Mouse (Mus musculus) heart, embryonic 13.5 days (tissue): Measurements from ENCODE around the gene Slc38a8. TPM values are rescaled to one million over a fixed set of nuclear protein-coding genes. Genes with fewer than 3 reads are reported as not detected.

Experiments
- ATAC-seq: fragments of 200-750 bp; cut with Nextera tagmentation; 2 replicates; pipeline ENCODE4 v1.8.0; 2017; ENCODE audit warnings: moderate TSS enrichment; ENCODE audit not compliant: insufficient number of reproducible peaks, low FRiP score, low TSS enrichment; ENCODE audit errors: extremely low read depth
- H3K27ac ChIP-seq: fragments of 300-500 bp; sonication (generic); replicated peaks from 2 replicates; pipeline ENCODE4 v1.5.1; 2015; ENCODE audit warnings: moderate library complexity, mild to moderate bottlenecking, inconsistent platforms
- H3K27me3 ChIP-seq: fragments of 300-500 bp; sonication (generic); replicated peaks from 2 replicates; pipeline ENCODE4 v1.6.1; 2015; ENCODE audit warnings: mild to moderate bottlenecking, inconsistent platforms
- H3K36me3 ChIP-seq: fragments of 300-500 bp; sonication (generic); 2 replicates; pipeline ENCODE4 v1.6.1; 2015; ENCODE audit warnings: mild to moderate bottlenecking, inconsistent platforms
- H3K4me1 ChIP-seq: fragments of 300-500 bp; sonication (generic); 2 replicates; pipeline ENCODE4 v1.6.1; 2015; ENCODE audit warnings: inconsistent platforms
- H3K4me2 ChIP-seq: fragments of 300-500 bp; sonication (generic); 2 replicates; pipeline ENCODE4 v1.6.1; 2015; ENCODE audit warnings: inconsistent platforms, mild to moderate bottlenecking, moderate library complexity
- H3K4me3 ChIP-seq: fragments of 300-500 bp; sonication (generic); 2 replicates; pipeline ENCODE4 v1.5.1; 2015; ENCODE audit warnings: moderate library complexity, mild to moderate bottlenecking, inconsistent platforms
- H3K9ac ChIP-seq: fragments of 300-500 bp; sonication (generic); 2 replicates; pipeline ENCODE4 v1.6.1; 2015; ENCODE audit warnings: inconsistent platforms, mild to moderate bottlenecking, moderate library complexity
- H3K9me3 ChIP-seq: fragments of 300-500 bp; sonication (generic); 2 replicates; pipeline ENCODE4 v1.6.1; 2016; ENCODE audit warnings: inconsistent platforms
- WGBS: fragments of 180-500 bp; shearing (Covaris S2); methylation state at CpG from one replicate; pipeline ENCODE4 v1.1.7; 2015; ENCODE audit warnings: mixed read lengths; 5-methylcytosine and 5-hydroxymethylcytosine counted together
- polyA plus RNA-seq: library from polyadenylated mRNA; unstranded; fragments of >200 nt; fragmentation: Nextera tagmentation; extraction: Ambion mirVana; gene quantifications from 2 replicates; pipeline ENCODE4 v1.2.1, GENCODE M21; 2015

The Slc38a8 gene
- polyA plus RNA-seq, 1 experiment from 2014 or later: not detected

- H3K4me1 ChIP-seq: peaks cover 24% of the 10 kb centered on the region
- 73% methylated on average over 6 of the region's 6 CpGs for WGBS
- no peak overlapping the region for H3K27ac ChIP-seq
- peaks cover 36% of the 10 kb centered on the region for H3K27me3 ChIP-seq
- H3K36me3 ChIP-seq: no peaks in the 10 kb centered on the region
- no peak overlapping the region for H3K4me2 ChIP-seq
- no peak for ATAC-seq
- no peak overlapping the region for H3K9ac ChIP-seq
- no peaks in the 10 kb centered on the region for H3K9me3 ChIP-seq
- no peak overlapping the region for H3K4me3 ChIP-seq
Observed at GRCm38 (mm10) chr8:119438876-119439275, 62.6 kb downstream of the Slc38a8 start.

DNA sequence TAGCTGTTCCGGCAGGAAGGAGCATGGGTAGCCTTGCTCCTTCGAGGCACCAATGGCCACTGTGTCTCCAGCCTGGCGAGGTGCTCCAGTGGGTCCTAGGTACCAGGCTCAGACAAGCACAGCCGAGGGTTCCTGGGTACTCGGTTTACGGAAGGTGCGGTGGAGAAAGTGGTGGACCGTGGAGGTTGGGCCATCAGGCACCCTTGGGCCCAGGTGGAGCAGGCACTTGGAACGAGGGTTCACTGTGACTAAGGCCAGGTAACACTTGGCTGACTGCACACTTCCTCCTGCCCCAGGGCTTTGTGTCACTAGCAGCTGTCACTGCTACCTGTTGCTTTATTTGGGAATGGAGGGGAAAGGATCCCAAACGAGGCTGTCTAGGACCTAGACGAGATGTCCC lies 64.0 kb downstream of the Slc38a8 start:
- Histone ChIP-seq H3K4me3 (no peak overlapping the region), H3K4me2 (peak overlapping the region; percentile 31), H3K4me1 (peaks cover 24% of the 10 kb centered on the region), H3K9me3 (no peaks in the 10 kb centered on the region), H3K36me3 (no peaks in the 10 kb centered on the region), H3K27ac (no peak overlapping the region), H3K27me3 (peaks cover 29% of the 10 kb centered on the region), H3K9ac (no peak overlapping the region)
- 68% methylated on average over 11 of the region's 11 CpGs for WGBS
- ATAC-seq: no peak

DNA sequence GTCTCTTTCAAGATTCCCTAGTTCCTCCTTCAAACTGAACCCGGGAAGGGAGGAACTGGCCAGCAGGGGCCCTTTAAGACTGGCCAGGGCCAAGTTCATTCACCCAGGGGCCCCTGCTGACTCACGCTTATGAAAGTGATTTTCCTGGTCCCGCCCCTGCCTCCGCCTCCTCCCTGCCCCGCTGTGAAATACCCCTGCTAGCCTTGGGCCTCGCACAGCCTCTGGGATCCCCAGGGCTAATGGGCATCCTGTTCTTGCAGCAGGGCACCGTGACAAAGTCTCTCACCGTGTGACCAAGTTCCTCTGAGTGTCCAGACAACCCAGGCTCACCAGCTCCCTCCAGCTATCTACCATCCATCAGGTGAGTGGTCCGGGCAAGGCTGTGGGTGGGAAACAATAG lies 64.6 kb downstream of the Slc38a8 start:
- WGBS: 14% methylated on average over 9 of the region's 9 CpGs
- Histone ChIP-seq H3K27me3 (peaks cover 24% of the 10 kb centered on the region), H3K27ac (no peak overlapping the region), H3K9me3 (no peaks in the 10 kb centered on the region), H3K36me3 (no peaks in the 10 kb centered on the region), H3K4me3 (0 out of 2 replicates have a peak overlapping the region, but pooled peaks have one; percentile 6), H3K4me1 (peaks cover 24% of the 10 kb centered on the region), H3K9ac (0 out of 2 replicates have a peak overlapping the region, but pooled peaks have one; percentile 1), H3K4me2 (peak overlapping the region; percentile 31)
- ATAC-seq: no peak

DNA sequence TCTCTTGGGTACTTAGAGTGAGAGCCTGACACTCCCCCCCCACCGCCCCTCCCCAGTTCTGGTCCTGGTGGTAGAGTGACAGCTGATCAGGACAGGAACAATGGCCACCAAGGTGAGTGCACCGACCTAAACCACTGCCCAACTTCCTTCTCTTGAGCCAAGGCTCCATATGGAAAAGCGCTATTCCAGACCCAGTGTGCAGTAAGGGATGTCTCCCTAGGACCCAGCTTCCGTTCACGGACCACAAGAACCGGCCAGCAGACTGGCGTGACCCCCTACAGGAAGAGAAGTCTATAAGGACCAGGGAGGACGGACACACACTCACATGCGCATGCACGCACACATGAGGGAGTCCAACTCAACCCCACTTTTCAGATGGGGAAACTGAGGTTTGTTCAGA lies 65.2 kb downstream of the Slc38a8 start:
- Histone ChIP-seq H3K9me3 (no peaks in the 10 kb centered on the region), H3K27ac (no peak overlapping the region), H3K27me3 (peaks cover 17% of the 10 kb centered on the region), H3K9ac (no peak overlapping the region), H3K4me3 (no peak overlapping the region), H3K4me1 (peaks cover 24% of the 10 kb centered on the region), H3K4me2 (peak overlapping the region; percentile 31; the same call in 1 of the 2 replicates), H3K36me3 (no peaks in the 10 kb centered on the region)
- 90% methylated on average over 10 of the region's 10 CpGs for WGBS
- no peak for ATAC-seq

DNA sequence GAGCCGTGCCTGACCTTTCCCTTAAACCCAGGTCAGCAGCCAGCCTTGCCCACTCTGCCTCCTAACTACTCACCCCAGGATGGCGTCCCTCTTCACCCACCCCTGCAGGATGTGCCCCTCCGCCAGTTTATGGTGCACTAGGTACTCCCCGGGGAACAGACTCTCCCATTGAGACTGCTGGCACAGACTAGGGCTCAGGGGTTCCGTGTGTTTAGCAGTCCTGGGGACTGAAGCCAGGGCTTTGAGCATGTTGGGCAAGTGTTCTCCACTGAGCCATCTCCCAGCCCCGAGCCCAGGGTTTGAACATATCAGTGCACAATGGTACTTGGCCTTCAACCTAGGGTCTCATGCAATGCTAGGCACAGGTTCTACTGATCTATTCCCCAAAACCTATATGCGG lies 66.0 kb downstream of the Slc38a8 start:
- peaks cover 18% of the 10 kb centered on the region for H3K4me1 ChIP-seq
- H3K9me3 ChIP-seq: no peaks in the 10 kb centered on the region
- WGBS: 81% methylated on average over 7 of the region's 7 CpGs
- no peak overlapping the region for H3K9ac ChIP-seq
- ATAC-seq: no peak
- no peak overlapping the region for H3K4me2 ChIP-seq
- H3K4me3 ChIP-seq: no peak overlapping the region
- no peak overlapping the region for H3K27ac ChIP-seq
- no peaks in the 10 kb centered on the region for H3K36me3 ChIP-seq
- peaks cover 13% of the 10 kb centered on the region for H3K27me3 ChIP-seq

DNA sequence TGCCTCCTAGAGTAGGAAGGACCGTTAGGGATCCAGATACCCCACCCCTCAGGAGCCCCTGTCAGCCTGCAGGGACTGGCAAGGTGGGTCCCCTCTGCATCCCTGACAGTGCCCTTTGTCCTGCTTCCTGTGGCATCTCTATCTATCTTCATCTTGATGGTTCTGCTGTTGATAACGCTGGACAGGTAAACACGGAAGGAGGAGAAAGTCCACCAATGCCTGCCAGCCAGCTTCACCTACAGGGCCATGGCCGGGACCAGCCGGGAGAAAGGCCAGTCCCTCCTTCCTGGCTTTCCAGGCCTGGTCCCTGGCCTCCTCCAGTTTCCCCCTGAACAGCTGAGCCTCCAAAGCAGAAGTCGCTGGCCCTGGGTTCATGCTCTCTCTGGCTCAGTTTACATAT lies 66.9 kb downstream of the Slc38a8 start:
- Histone ChIP-seq H3K4me3 (no peak overlapping the region), H3K27ac (no peak overlapping the region), H3K9ac (no peak overlapping the region), H3K36me3 (no peaks in the 10 kb centered on the region), H3K4me1 (peaks cover 11% of the 10 kb centered on the region), H3K27me3 (peaks cover 7% of the 10 kb centered on the region), H3K4me2 (no peak overlapping the region), H3K9me3 (no peaks in the 10 kb centered on the region)
- ATAC-seq: no peak
- WGBS: 69% methylated on average over 6 of the region's 6 CpGs

- H3K36me3 ChIP-seq: no peaks in the 10 kb centered on the region
- no peak within 1 kb of the TSS for H3K4me2 ChIP-seq
- ATAC-seq: no peak
- H3K27me3 ChIP-seq: peaks cover 4% of the 10 kb centered on the region
- peaks cover 15% of the 10 kb centered on the region for H3K4me1 ChIP-seq
- no peak within 1 kb of the TSS for H3K27ac ChIP-seq
- H3K4me3 ChIP-seq: no peak within 1 kb of the TSS
- 86% methylated on average over 13 of the region's 13 CpGs for WGBS
- no peaks in the 10 kb centered on the region for H3K9me3 ChIP-seq
- H3K9ac ChIP-seq: no peak within 1 kb of the TSS
Observed at GRCm38 (mm10) chr8:119433582-119434174, 67.8 kb downstream of the Slc38a8 start, which contains the start of gene Osgin1. Osgin1 (plus strand) TSS chr8:119434124.

GRCm38 (mm10) chr8:119432372-119432771 lies 69.1 kb downstream of the Slc38a8 start:
- H3K27ac ChIP-seq: no peak overlapping the region
- no peak for ATAC-seq
- 36% methylated on average over 3 of the region's 3 CpGs for WGBS
- H3K36me3 ChIP-seq: no peaks in the 10 kb centered on the region
- no peaks in the 10 kb centered on the region for H3K9me3 ChIP-seq
- no peak overlapping the region for H3K9ac ChIP-seq
- no peak overlapping the region for H3K4me2 ChIP-seq
- H3K4me1 ChIP-seq: peaks cover 15% of the 10 kb centered on the region
- H3K27me3 ChIP-seq: peaks cover 4% of the 10 kb centered on the region
- H3K4me3 ChIP-seq: no peak overlapping the region

DNA sequence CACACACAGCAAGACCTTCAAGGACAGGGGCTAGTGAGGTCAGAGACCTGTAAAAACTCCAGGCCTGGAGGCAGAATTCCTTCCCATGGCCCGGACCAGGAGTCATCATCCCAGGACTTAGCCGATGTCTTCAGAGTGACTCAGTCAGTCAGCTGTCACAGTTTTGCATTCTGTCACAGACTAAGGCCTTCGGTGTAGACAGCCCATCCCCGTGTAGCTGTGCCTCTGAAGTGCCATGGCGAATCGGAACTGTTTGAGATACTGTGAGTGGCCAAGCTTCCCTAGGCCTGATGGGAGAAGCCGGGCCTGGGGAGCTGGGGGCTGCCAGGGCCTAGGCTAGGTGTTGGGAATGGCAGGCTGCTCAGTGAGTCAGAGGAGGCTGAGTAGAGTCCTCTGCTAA lies 70.8 kb downstream of the Slc38a8 start:
- Histone ChIP-seq H3K9me3 (no peaks in the 10 kb centered on the region), H3K36me3 (no peaks in the 10 kb centered on the region), H3K4me2 (no peak overlapping the region), H3K27me3 (peaks cover 4% of the 10 kb centered on the region), H3K9ac (no peak overlapping the region), H3K4me3 (no peak overlapping the region), H3K27ac (no peak overlapping the region), H3K4me1 (peaks cover 13% of the 10 kb centered on the region)
- WGBS: 57% methylated on average over 7 of the region's 7 CpGs
- no peak for ATAC-seq

DNA sequence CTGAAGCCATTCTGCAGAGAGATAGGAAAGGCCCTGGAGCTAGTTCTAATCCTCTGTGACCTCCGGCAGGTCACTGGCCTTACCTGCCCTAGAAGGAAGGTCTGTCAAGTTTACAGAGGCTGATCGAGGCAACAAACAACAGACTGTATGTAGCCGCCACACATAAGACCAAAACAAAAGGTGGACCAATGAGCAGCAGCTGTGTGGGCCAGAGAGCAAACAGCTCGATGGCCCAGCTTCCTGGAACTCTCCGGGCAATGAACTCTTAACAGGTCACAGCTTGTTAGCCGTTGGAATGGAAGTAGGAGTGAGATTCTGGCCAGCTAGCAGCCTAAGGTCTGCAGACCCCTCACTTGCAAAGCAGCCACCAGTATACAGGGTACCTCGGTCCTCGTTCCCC lies 71.2 kb downstream of the Slc38a8 start:
- H3K9me3 ChIP-seq: no peaks in the 10 kb centered on the region
- H3K4me3 ChIP-seq: no peak overlapping the region
- peaks cover 17% of the 10 kb centered on the region for H3K4me1 ChIP-seq
- WGBS: 76% methylated on average over 8 of the region's 8 CpGs
- no peak overlapping the region for H3K27ac ChIP-seq
- no peaks in the 10 kb centered on the region for H3K36me3 ChIP-seq
- no peak for ATAC-seq
- H3K4me2 ChIP-seq: no peak overlapping the region
- H3K9ac ChIP-seq: no peak overlapping the region
- H3K27me3 ChIP-seq: no peaks in the 10 kb centered on the region; the same call in 1 of the 2 replicates
